Mouse (Mus musculus): ENCODE measurements around the gene Msantd4. TPM values are rescaled to one million over a fixed set of nuclear protein-coding genes. Genes with fewer than 3 reads are reported as not detected.

The Msantd4 gene
- total RNA-seq (2023): 11.4 TPM

DNA sequence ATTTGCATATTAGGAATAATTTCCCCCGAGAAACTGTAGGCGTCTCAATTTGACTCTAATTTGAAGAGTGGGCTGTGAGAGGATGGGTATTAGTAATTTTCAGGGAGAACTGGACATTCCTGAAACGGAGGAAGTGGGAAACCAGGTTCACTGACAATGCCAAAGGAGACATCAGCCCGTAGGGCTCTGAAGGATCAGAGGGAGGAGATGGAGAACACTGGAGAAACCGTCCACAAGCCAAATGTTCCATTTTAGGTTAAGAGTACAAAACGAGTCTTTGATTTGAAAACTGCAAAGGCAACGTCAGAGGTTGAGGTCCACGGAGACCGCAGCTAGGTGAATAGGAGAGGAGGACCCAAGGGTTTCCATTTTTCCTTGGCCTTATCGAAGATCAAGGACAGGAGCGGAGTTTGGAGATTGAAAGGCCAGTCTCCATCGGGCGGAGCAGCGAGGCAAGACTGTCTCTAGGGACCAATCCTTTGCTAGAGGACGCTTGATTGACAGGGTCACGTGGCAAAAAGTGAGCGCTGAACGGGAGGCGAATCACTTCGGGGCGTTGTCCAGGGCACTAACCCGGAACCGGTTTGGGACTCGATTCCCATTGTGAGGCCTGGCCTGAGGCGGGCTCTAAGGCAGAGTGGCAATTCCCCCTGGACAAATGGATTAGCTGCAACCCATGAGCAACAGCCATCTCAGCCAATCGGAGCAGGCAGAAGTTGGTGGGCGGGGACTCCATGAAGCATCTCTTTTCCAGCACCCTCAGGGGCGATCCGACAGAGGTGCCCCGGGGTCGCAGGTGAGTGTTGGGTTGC is at the start of gene Msantd4:
Gene Msantd4, plus strand, starts transcription at position 735 of the 812 bp plus-strand sequence.

Other genes starting within 250 kb of the Msantd4 start
- 11.5 TPM for gene Aasdhppt, start 67.1 kb upstream of the Msantd4 start, total RNA-seq (2023)
- 1.8 TPM for gene Kbtbd3, start 66.7 kb upstream of the Msantd4 start, total RNA-seq (2023)

Measured in CD8-positive naive resting alpha-beta T cell, adult 57 days (primary cell).